Mouse (Mus musculus) limb, embryonic 15.5 days (tissue): ENCODE data around the gene Map3k1. TPM values are rescaled to one million over a fixed set of nuclear protein-coding genes. Genes with fewer than 3 reads are reported as not detected.
A peak's percentile ranks its signal among the peaks of the same experiment; 100 is the strongest.

Source experiments
- ATAC-seq: fragments of 200-750 bp; cut with Nextera tagmentation; 2 replicates; pipeline ENCODE4 v1.8.0; 2017; ENCODE audit warnings: low read depth, moderate TSS enrichment; ENCODE audit not compliant: insufficient number of reproducible peaks, low FRiP score, low TSS enrichment
- H3K27ac ChIP-seq: fragments of 300-500 bp; sonication (generic); 2 replicates; pipeline ENCODE4 v1.5.1; 2015; ENCODE audit warnings: moderate library complexity, mild to moderate bottlenecking, inconsistent platforms
- H3K27me3 ChIP-seq: fragments of 300-500 bp; sonication (generic); 2 replicates; pipeline ENCODE4 v1.6.1; 2015; ENCODE audit warnings: inconsistent platforms
- H3K36me3 ChIP-seq: fragments of 300-500 bp; sonication (generic); 2 replicates; pipeline ENCODE4 v1.6.1; 2015; ENCODE audit warnings: inconsistent platforms
- H3K4me1 ChIP-seq: fragments of 300-500 bp; sonication (generic); 2 replicates; pipeline ENCODE4 v1.6.1; 2015; ENCODE audit warnings: inconsistent platforms
- H3K4me2 ChIP-seq: fragments of 300-500 bp; sonication (generic); 2 replicates; pipeline ENCODE4 v1.6.1; 2015; ENCODE audit warnings: mild to moderate bottlenecking, inconsistent platforms
- H3K4me3 ChIP-seq: fragments of 300-500 bp; sonication (generic); 2 replicates; pipeline ENCODE4 v1.5.1; 2015; ENCODE audit warnings: mild to moderate bottlenecking, inconsistent platforms
- H3K9ac ChIP-seq: fragments of 300-500 bp; sonication (generic); 2 replicates; pipeline ENCODE4 v1.6.1; 2015; ENCODE audit warnings: inconsistent platforms
- H3K9me3 ChIP-seq: fragments of 300-500 bp; sonication (generic); 2 replicates; pipeline ENCODE4 v1.6.1; 2016; ENCODE audit warnings: inconsistent platforms
- WGBS: fragments of 180-500 bp; shearing (Covaris S2); methylation state at CpG from one replicate; pipeline ENCODE4 v1.1.7; 2015; 5-methylcytosine and 5-hydroxymethylcytosine counted together
- polyA plus RNA-seq: library from polyadenylated mRNA; unstranded; fragments of >200 nt; fragmentation: Nextera tagmentation; extraction: Ambion mirVana; gene quantifications from 2 replicates; pipeline ENCODE4 v1.2.1, GENCODE M21; 2015

Map3k1 gene
- polyA plus RNA-seq, 1 experiment from 2014 or later, result 14.5 TPM

- peak overlapping the region; percentile 90 for H3K9ac ChIP-seq
- ATAC-seq, result peak; percentile 27; the same call in 1 of the 2 replicates
- no peaks in the 10 kb centered on the region for H3K9me3 ChIP-seq
- H3K4me3 ChIP-seq, result peak overlapping the region; percentile 94
- no peaks in the 10 kb centered on the region for H3K27me3 ChIP-seq
- peak overlapping the region; percentile 94 for H3K4me2 ChIP-seq
- WGBS, result 1% methylated on average over 29 of the region's 29 CpGs
- H3K27ac ChIP-seq, result peak overlapping the region; percentile 87
- no peaks in the 10 kb centered on the region for H3K36me3 ChIP-seq
- H3K4me1 ChIP-seq, result peaks cover 21% of the 10 kb centered on the region
Measured at GRCm38 (mm10) chr13:111809466-111810228, 854 bp upstream of the Map3k1 start.

- H3K4me3 ChIP-seq, result peak overlapping the region; percentile 94
- no peaks in the 10 kb centered on the region for H3K36me3 ChIP-seq
- ATAC-seq, result peak; percentile 17; the same call in 1 of the 2 replicates
- peak overlapping the region; percentile 82 for H3K4me2 ChIP-seq
- peaks cover 32% of the 10 kb centered on the region for H3K4me1 ChIP-seq
- WGBS, result 0% methylated on average over 36 of the region's 38 CpGs
- H3K9ac ChIP-seq, result peak overlapping the region; percentile 90
- H3K27ac ChIP-seq, result peak overlapping the region; percentile 96
- no peaks in the 10 kb centered on the region for H3K9me3 ChIP-seq
- no peaks in the 10 kb centered on the region for H3K27me3 ChIP-seq
Measured at GRCm38 (mm10) chr13:111808387-111808636, 481 bp downstream of the Map3k1 start.

- H3K27ac ChIP-seq, result peak overlapping the region; percentile 96
- peak overlapping the region; percentile 82 for H3K4me2 ChIP-seq
- 0 out of 2 replicates have a peak, but pooled peaks have one; percentile 16 for ATAC-seq
- peaks cover 36% of the 10 kb centered on the region for H3K4me1 ChIP-seq
- no peaks in the 10 kb centered on the region for H3K27me3 ChIP-seq
- H3K9ac ChIP-seq, result peak overlapping the region; percentile 90
- peak overlapping the region; percentile 94 for H3K4me3 ChIP-seq
- no peaks in the 10 kb centered on the region for H3K9me3 ChIP-seq
- H3K36me3 ChIP-seq, result no peaks in the 10 kb centered on the region
- 1% methylated on average over 59 of the region's 79 CpGs for WGBS
Measured at GRCm38 (mm10) chr13:111807596-111808386, 1.0 kb downstream of the Map3k1 start.

- H3K4me2 ChIP-seq, result peak overlapping the region; percentile 82
- 0 out of 2 replicates have a peak overlapping the region, but pooled peaks have one; percentile 90 for H3K9ac ChIP-seq
- 1% methylated on average over 11 of the region's 11 CpGs for WGBS
- H3K9me3 ChIP-seq, result no peaks in the 10 kb centered on the region
- no peaks in the 10 kb centered on the region for H3K27me3 ChIP-seq
- ATAC-seq, result no peak
- peaks cover 40% of the 10 kb centered on the region for H3K4me1 ChIP-seq
- H3K27ac ChIP-seq, result 0 out of 2 replicates have a peak overlapping the region, but pooled peaks have one; percentile 54
- H3K4me3 ChIP-seq, result peak overlapping the region; percentile 94
- H3K36me3 ChIP-seq, result no peaks in the 10 kb centered on the region
Measured at GRCm38 (mm10) chr13:111807105-111807595, 1.6 kb downstream of the Map3k1 start.

- no peak overlapping the region for H3K9ac ChIP-seq
- no peaks in the 10 kb centered on the region for H3K9me3 ChIP-seq
- H3K4me1 ChIP-seq, result peaks cover 51% of the 10 kb centered on the region
- no peaks in the 10 kb centered on the region for H3K36me3 ChIP-seq
- no peak overlapping the region for H3K4me3 ChIP-seq
- no peak for ATAC-seq
- 0 out of 2 replicates have a peak overlapping the region, but pooled peaks have one; percentile 82 for H3K4me2 ChIP-seq
- no peaks in the 10 kb centered on the region for H3K27me3 ChIP-seq
- 44% methylated on average over 15 of the region's 15 CpGs for WGBS
- H3K27ac ChIP-seq, result no peak overlapping the region
Measured at GRCm38 (mm10) chr13:111805738-111806722, 2.8 kb downstream of the Map3k1 start.

- H3K27me3 ChIP-seq, result no peaks in the 10 kb centered on the region
- no peaks in the 10 kb centered on the region for H3K36me3 ChIP-seq
- no peak for ATAC-seq
- 59% methylated on average over 10 of the region's 10 CpGs for WGBS
- peak overlapping the region; percentile 33; the same call in 1 of the 2 replicates for H3K27ac ChIP-seq
- H3K4me2 ChIP-seq, result no peak overlapping the region
- H3K9ac ChIP-seq, result no peak overlapping the region
- H3K9me3 ChIP-seq, result no peaks in the 10 kb centered on the region
- peaks cover 56% of the 10 kb centered on the region for H3K4me1 ChIP-seq
- no peak overlapping the region for H3K4me3 ChIP-seq
Measured at GRCm38 (mm10) chr13:111804951-111805673, 3.7 kb downstream of the Map3k1 start.

- Histone ChIP-seq H3K27ac (no peak overlapping the region), H3K27me3 (no peaks in the 10 kb centered on the region), H3K36me3 (no peaks in the 10 kb centered on the region), H3K4me2 (no peak overlapping the region), H3K4me3 (no peak overlapping the region), H3K9ac (no peak overlapping the region), H3K9me3 (no peaks in the 10 kb centered on the region), H3K4me1 (peaks cover 50% of the 10 kb centered on the region)
- ATAC-seq, result no peak
- WGBS, result 41% methylated on average over 8 of the region's 8 CpGs
Measured at GRCm38 (mm10) chr13:111804189-111804588, 4.6 kb downstream of the Map3k1 start.

- H3K9me3 ChIP-seq, result no peaks in the 10 kb centered on the region
- H3K4me2 ChIP-seq, result no peak overlapping the region
- H3K4me1 ChIP-seq, result peaks cover 55% of the 10 kb centered on the region
Measured at GRCm38 (mm10) chr13:111803506-111803905, 5.3 kb downstream of the Map3k1 start.

GRCm38 (mm10) chr13:111802900-111803299, 5.9 kb downstream of the Map3k1 start:
- H3K36me3 ChIP-seq, result no peaks in the 10 kb centered on the region
- WGBS, result 73% methylated on average over 11 of the region's 11 CpGs
- H3K27ac ChIP-seq, result 0 out of 2 replicates have a peak overlapping the region, but pooled peaks have one; percentile 6
- H3K9me3 ChIP-seq, result no peaks in the 10 kb centered on the region
- H3K27me3 ChIP-seq, result no peaks in the 10 kb centered on the region
- H3K9ac ChIP-seq, result no peak overlapping the region
- no peak for ATAC-seq
- H3K4me1 ChIP-seq, result peaks cover 61% of the 10 kb centered on the region
- no peak overlapping the region for H3K4me3 ChIP-seq
- no peak overlapping the region for H3K4me2 ChIP-seq

More at GRCm38 (mm10) chr13:111803506-111803905, 5.3 kb downstream of the Map3k1 start:
- 61% methylated on average over 6 of the region's 6 CpGs for WGBS
- H3K4me3 ChIP-seq, result no peak overlapping the region
- H3K27me3 ChIP-seq, result no peaks in the 10 kb centered on the region
- H3K27ac ChIP-seq, result peak overlapping the region; percentile 40; the same call in 1 of the 2 replicates
- H3K36me3 ChIP-seq, result no peaks in the 10 kb centered on the region
- H3K9ac ChIP-seq, result no peak overlapping the region
- ATAC-seq, result no peak

- H3K9me3 ChIP-seq, result no peaks in the 10 kb centered on the region
- WGBS, result 76% methylated on average over 2 of the region's 2 CpGs
- no peak overlapping the region for H3K27ac ChIP-seq
- no peak overlapping the region for H3K4me3 ChIP-seq
- peaks cover 64% of the 10 kb centered on the region for H3K4me1 ChIP-seq
- no peaks in the 10 kb centered on the region for H3K27me3 ChIP-seq
- no peak overlapping the region for H3K9ac ChIP-seq
- H3K36me3 ChIP-seq, result no peaks in the 10 kb centered on the region
- no peak for ATAC-seq
- H3K4me2 ChIP-seq, result no peak overlapping the region
Measured at GRCm38 (mm10) chr13:111802271-111802665, 6.5 kb downstream of the Map3k1 start.
